In genomic region chr1:173420374-173420773, GRCm38 (mm10) we compare ENCODE assay signal across 8 mouse cellular contexts. TPM values are rescaled to one million over a fixed set of nuclear protein-coding genes. Genes with fewer than 3 reads are reported as not detected.
DNase-seq lines count a peak whose midpoint lies in the region; ATAC-seq and TF ChIP-seq lines count a peak whose summit lies in the region.

No protein-coding gene starts in this region.

- WGBS in heart, embryonic 11.5 days (ENCODE audit: insufficient replicate concordance): 56% methylated on average over 6 of the region's 6 CpGs

- no peaks in the 10 kb centered on the region for H3K27me3 ChIP-seq in heart, embryonic 11.5 days (ENCODE audit: control insufficient read depth, insufficient read depth, low read length)

- no peak overlapping the region for H3K4me2 ChIP-seq in heart, embryonic 11.5 days

- no peaks in the 10 kb centered on the region for H3K36me3 ChIP-seq in heart, embryonic 11.5 days (ENCODE audit: control insufficient read depth, insufficient read depth, low read length)
- no peaks in the 10 kb centered on the region for H3K36me3 ChIP-seq in ES-E14 (ENCODE audit: control insufficient read depth, insufficient read depth, low read length, poor library complexity, severe bottlenecking)

- no peaks in the 10 kb centered on the region for H3K4me1 ChIP-seq in heart, embryonic 11.5 days (ENCODE audit: control insufficient read depth, insufficient read depth, low read length)
- peaks cover 4 to 5% of the 10 kb centered on the region in 2 experiments; a peak in 2 of 4 replicates for H3K4me1 ChIP-seq in ES-E14 (ENCODE audit: control insufficient read depth in 2 of 2, insufficient read depth in 2 of 2, low read length in 2 of 2, poor library complexity in 1 of 2)

- H3K4me3 ChIP-seq in heart, embryonic 11.5 days (ENCODE audit: low read depth, low read length): no peak overlapping the region
- peak overlapping the region; percentile 33 to 67; a peak in 3 of 4 replicates for H3K4me3 ChIP-seq in ES-E14 (ENCODE audit: insufficient read depth in 1 of 2, low read depth in 1 of 2, low read length in 2 of 2, poor library complexity in 1 of 2, severe bottlenecking in 1 of 2)

- H3K9ac ChIP-seq in heart, embryonic 11.5 days (ENCODE audit: low read depth, low read length): no peak overlapping the region
- no peak overlapping the region for H3K9ac ChIP-seq in ES-E14 (ENCODE audit: insufficient read depth, low read depth, low read length, poor library complexity, severe bottlenecking)

- no peaks in the 10 kb centered on the region for H3K9me3 ChIP-seq in heart, embryonic 11.5 days (replicated peaks; ENCODE audit: control insufficient read depth, low read length)
- no peaks in the 10 kb centered on the region for H3K9me3 ChIP-seq in ES-E14 (ENCODE audit: control insufficient read depth, insufficient read depth, low read depth, low read length)

- H3K27ac ChIP-seq in heart, embryonic 11.5 days (ENCODE audit: low read depth, low read length): no peak overlapping the region
- no peak overlapping the region for H3K27ac ChIP-seq in ES-E14 (ENCODE audit: insufficient read depth, low read depth, low read length, poor library complexity, severe bottlenecking)

- DNase-seq in heart, adult 11 months: peak; percentile 96
- DNase-seq in ES-E14 (ENCODE audit: low read depth, low spot score): peak; percentile 41
- peak; percentile 14 for DNase-seq in heart, postnatal 4 days
- DNase-seq in retina, postnatal 1 day: no peak
- no peak for DNase-seq in gastrocnemius, postnatal 4 days (ENCODE audit: low spot score in 2 of 2)

- in situ Hi-C loops in ES-E14 (cut with MboI; ENCODE audit: low sequenced_read_pairs in 2 of 2, unreplicated experiment in 2 of 2): no loop called here

- ATAC-seq in heart, embryonic 11.5 days (replicated peaks; ENCODE audit: insufficient number of reproducible peaks, low FRiP score, low TSS enrichment): no peak
- peak; percentile 92 for ATAC-seq in monocyte, adult 5-6 weeks (replicated peaks; ENCODE audit: insufficient number of reproducible peaks, low FRiP score, low TSS enrichment, poor library complexity, severe bottlenecking)
- ATAC-seq in erythroid progenitor cell, adult 5-6 weeks (replicated peaks; ENCODE audit: low FRiP score, poor library complexity, severe bottlenecking): no peak

TF ChIP-seq in ES-E14, 5 proteins besides CTCF, POLR2A, EP300 and RAD21:
- TF ChIP-seq HCFC1 (IDR thresholded peaks at IDR 0.05; ENCODE audit: borderline replicate concordance, insufficient read depth, low read length) (no peak), MAFK (IDR thresholded peaks at IDR 0.05; ENCODE audit: insufficient read depth, low read depth, low read length) (no peak), CHD2 (IDR thresholded peaks at IDR 0.05; ENCODE audit: low read depth, low read length) (no peak), ZC3H11A (IDR thresholded peaks at IDR 0.05; ENCODE audit: borderline replicate concordance, low read depth, low read length) (no peak), ZNF384 (IDR thresholded peaks at IDR 0.05; ENCODE audit: low read depth, low read length) (no peak)

RNA-seq across cellular contexts. Expression of gene Cadm3, which starts 52.9 kb away (rescaled TPM):
- polyA plus RNA-seq in heart, embryonic 11.5 days (2014; fragmentation: Nextera tagmentation; extraction: Ambion mirVana): 1.3 TPM in 2 replicates
- 0.85 and 1.0 TPM in 2 replicates for total RNA-seq in ES-E14 (2012; rRNA removed)
- 1 to 10 TPM; 1.2 to 1.6 TPM for total RNA-seq in heart, postnatal 4 days (2021)
- 3.2 to 9.0 TPM (median 6.9 TPM) in 3 replicates for total RNA-seq in monocyte, adult 5-6 weeks (2017)
- 10 to 100 TPM; 28.7 to 33.7 TPM for total RNA-seq in gastrocnemius, postnatal 4 days (2021)
- not detected in 2 replicates for total RNA-seq in erythroid progenitor cell, adult 5-6 weeks (2015; ENCODE audit: low replicate concordance)
- 7.8 TPM in 2 replicates for total RNA-seq in erythroid progenitor cell, adult 5-6 weeks (2017; ENCODE audit: low replicate concordance)

Comparison
In these comparisons a context has a peak if more than half of its experiments do, and no peak if none do; other contexts are left out.
1. DNase-seq: peak in heart, adult 11 months (single experiment), ES-E14 (single experiment) and heart, postnatal 4 days (single experiment); none in retina, postnatal 1 day (single experiment) and gastrocnemius, postnatal 4 days (0 of 2).